ENCODE assay signal across 30 mouse cellular contexts in the genomic region with DNA sequence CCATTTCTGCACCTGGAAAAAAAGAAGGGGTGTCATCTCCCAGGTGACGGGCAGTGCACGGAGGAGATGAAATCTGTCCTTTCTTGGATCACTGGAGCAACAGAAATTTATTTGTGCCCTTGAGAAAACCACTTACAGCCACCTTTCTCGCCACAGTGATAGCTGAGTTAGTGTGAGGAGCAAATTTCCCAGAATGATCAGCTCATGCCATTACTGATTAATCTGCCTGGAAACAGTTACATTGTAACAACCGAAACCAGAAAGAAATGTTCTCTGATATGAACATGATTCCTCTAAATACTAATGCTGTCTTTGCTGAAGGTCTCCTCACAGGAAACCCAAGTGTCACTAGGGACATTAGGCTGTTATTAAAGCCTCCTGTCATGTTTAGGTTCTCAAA. TPM values are rescaled to one million over a fixed set of nuclear protein-coding genes. Genes with fewer than 3 reads are reported as not detected.
"Had no signal": no experiment of that assay in that cellular context is flagged by ENCODE, and none has a peak within 500 bp of the region (broad histone marks: within the 10 kb centered on the region; RNA-seq: fewer than 3 reads in every experiment).

No protein-coding gene starts in this region.

- ATAC-seq: hindbrain, embryonic 16.5 days; intestine, embryonic 15.5 days had no signal

- H3K9ac ChIP-seq: intestine, embryonic 15.5 days; limb, embryonic 12.5 days; limb, embryonic 15.5 days; liver, embryonic 13.5 days; neural tube, embryonic 12.5 days; neural tube, embryonic 15.5 days; stomach, embryonic 15.5 days had no signal

- H3K27me3 ChIP-seq: intestine, embryonic 15.5 days; limb, embryonic 12.5 days; limb, embryonic 15.5 days; liver, embryonic 13.5 days; neural tube, embryonic 12.5 days; neural tube, embryonic 15.5 days; stomach, embryonic 15.5 days had no signal

- H3K4me3 ChIP-seq: intestine, embryonic 15.5 days; left cerebral cortex, adult 2 months; limb, embryonic 12.5 days; limb, embryonic 15.5 days; liver, embryonic 13.5 days; neural tube, embryonic 12.5 days; neural tube, embryonic 15.5 days; stomach, embryonic 15.5 days had no signal

- H3K27ac ChIP-seq: intestine, embryonic 15.5 days; kidney, postnatal 0 days; left cerebral cortex, adult 2 months; limb, embryonic 12.5 days; limb, embryonic 15.5 days; liver, embryonic 13.5 days; neural tube, embryonic 12.5 days; neural tube, embryonic 15.5 days; stomach, embryonic 15.5 days had no signal

- H3K36me3 ChIP-seq: intestine, embryonic 15.5 days; limb, embryonic 12.5 days; limb, embryonic 15.5 days; liver, embryonic 13.5 days; neural tube, embryonic 12.5 days; neural tube, embryonic 15.5 days; stomach, embryonic 15.5 days had no signal

- H3K9me3 ChIP-seq: intestine, embryonic 15.5 days; limb, embryonic 12.5 days; limb, embryonic 15.5 days; liver, embryonic 13.5 days; neural tube, embryonic 12.5 days; neural tube, embryonic 15.5 days; stomach, embryonic 15.5 days had no signal

- H3K4me2 ChIP-seq: intestine, embryonic 15.5 days; limb, embryonic 12.5 days; limb, embryonic 15.5 days; liver, embryonic 13.5 days; midbrain, embryonic 11.5 days; neural tube, embryonic 12.5 days; neural tube, embryonic 15.5 days; stomach, embryonic 15.5 days had no signal

- H3K4me1 ChIP-seq: intestine, embryonic 15.5 days; limb, embryonic 12.5 days; limb, embryonic 15.5 days; liver, embryonic 13.5 days; neural tube, embryonic 12.5 days; neural tube, embryonic 15.5 days; stomach, embryonic 15.5 days had no signal

- DNase-seq: layer of hippocampus, postnatal 36 days; left cerebral cortex, postnatal 4 days; liver, embryonic 13.5 days; lung, adult 2 months; lung, postnatal 14 days; lung, postnatal 4 days; midbrain, embryonic 14.5 days; right cerebral cortex, adult 18-20 months; right cerebral cortex, postnatal 14 days; spleen, adult 18-20 months; thymus, postnatal 25 days had no signal

RNA-seq across cellular contexts. Expression of a gene that starts 21.6 kb away (rescaled TPM):
- total RNA-seq: layer of hippocampus, adult 8-10 months; layer of hippocampus, postnatal 10 days; layer of hippocampus, postnatal 36 days; left cerebral cortex, adult 2 months; left cerebral cortex, postnatal 10 days; left cerebral cortex, postnatal 4 days; megakaryocyte progenitor cell, adult 5-6 weeks; megakaryocyte-erythroid progenitor cell, adult 5-6 weeks had no signal
- polyA plus RNA-seq: hindbrain, embryonic 16.5 days; intestine, embryonic 15.5 days; limb, embryonic 12.5 days; limb, embryonic 15.5 days; liver, embryonic 13.5 days; liver, embryonic 16.5 days; lung, adult 2 months; lung, embryonic 16.5 days; stomach, embryonic 15.5 days; thymus, postnatal 0 days had no signal

RNA-seq across cellular contexts. Expression of a gene that starts 42.0 kb away (rescaled TPM):
- total RNA-seq: layer of hippocampus, adult 8-10 months; layer of hippocampus, postnatal 10 days; layer of hippocampus, postnatal 36 days; left cerebral cortex, adult 2 months; left cerebral cortex, postnatal 10 days; left cerebral cortex, postnatal 4 days; megakaryocyte progenitor cell, adult 5-6 weeks; megakaryocyte-erythroid progenitor cell, adult 5-6 weeks; midbrain, postnatal 0 days had no signal
- polyA plus RNA-seq: hindbrain, embryonic 16.5 days; intestine, embryonic 15.5 days; limb, embryonic 15.5 days; liver, embryonic 13.5 days; liver, embryonic 16.5 days; lung, adult 2 months; lung, embryonic 16.5 days; midbrain, embryonic 11.5 days; midbrain, embryonic 14.5 days; midbrain, postnatal 0 days; neural tube, embryonic 12.5 days; neural tube, embryonic 15.5 days; stomach, embryonic 15.5 days; thymus, postnatal 0 days had no signal
